Mouse (Mus musculus): Measurements from ENCODE around the gene Slc6a16.

GRCm38 (mm10) chr7:45224826-45225225 lies 16.1 kb upstream of the Slc6a16 start:
- no peak for TF ChIP-seq CTCF (IDR thresholded peaks at IDR 0.05; ENCODE audit: extremely low read depth, insufficient read depth, insufficient read length, insufficient replicate concordance)
- no peak for TF ChIP-seq POLR2A (IDR thresholded peaks at IDR 0.05; ENCODE audit: low read depth, low read length)
